19 mouse cellular contexts compared by ENCODE assay signal in genomic region chr15:4042423-4042822, GRCm38 (mm10). TPM values are rescaled to one million over a fixed set of nuclear protein-coding genes. Genes with fewer than 3 reads are reported as not detected.
A peak's percentile ranks its signal among the peaks of the same experiment; 100 is the strongest.
DNase-seq lines count a peak whose midpoint lies in the region; ATAC-seq lines count a peak whose summit lies in the region.
"Had no signal": no experiment of that assay in that cellular context is flagged by ENCODE, and none has a peak within 500 bp of the region (broad histone marks: within the 10 kb centered on the region; RNA-seq: fewer than 3 reads in every experiment).

No protein-coding gene starts in this region.

- H3K9me3 ChIP-seq in neural tube, embryonic 14.5 days (ENCODE audit: control insufficient read depth, low read length) = no peaks in the 10 kb centered on the region
- H3K9me3 ChIP-seq: embryonic facial prominence, embryonic 12.5 days; forebrain, embryonic 15.5 days; limb, embryonic 10.5 days; liver, embryonic 15.5 days; lung, embryonic 15.5 days; midbrain, embryonic 10.5 days; stomach, embryonic 15.5 days had no signal

- no peaks in the 10 kb centered on the region for H3K27me3 ChIP-seq in neural tube, embryonic 14.5 days (ENCODE audit: control insufficient read depth, insufficient read depth, low read length)
- no peaks in the 10 kb centered on the region for H3K27me3 ChIP-seq in splenic B cell, adult 2 months (ENCODE audit: control insufficient read depth, insufficient read depth, low read length, poor library complexity, severe bottlenecking)
- H3K27me3 ChIP-seq: embryonic facial prominence, embryonic 12.5 days; forebrain, embryonic 15.5 days; liver, embryonic 15.5 days; lung, embryonic 15.5 days; stomach, embryonic 15.5 days had no signal

- H3K9ac ChIP-seq in neural tube, embryonic 14.5 days (replicated peaks; ENCODE audit: low read depth, low read length) = no peak overlapping the region
- H3K9ac ChIP-seq: embryonic facial prominence, embryonic 12.5 days; forebrain, embryonic 15.5 days; liver, embryonic 15.5 days; lung, embryonic 15.5 days; stomach, embryonic 15.5 days had no signal

- peaks cover 3% of the 10 kb centered on the region; the same call in 1 of the 2 replicates for H3K36me3 ChIP-seq in neural tube, embryonic 14.5 days (ENCODE audit: control insufficient read depth, insufficient read depth, low read length)
- H3K36me3 ChIP-seq in splenic B cell, adult 2 months (ENCODE audit: control insufficient read depth, insufficient read depth, low read length, poor library complexity, severe bottlenecking) = 0 out of 2 replicates have a peak, but pooled peaks cover 2% of the 10 kb centered on the region

- no peak overlapping the region for H3K4me2 ChIP-seq in neural tube, embryonic 14.5 days (ENCODE audit: low read depth, low read length)
- H3K4me2 ChIP-seq: embryonic facial prominence, embryonic 12.5 days; forebrain, embryonic 15.5 days; lung, embryonic 15.5 days had no signal

- WGBS in neural tube, embryonic 14.5 days = 76% methylated on average over 3 of the region's 3 CpGs

- no peaks in the 10 kb centered on the region for H3K4me1 ChIP-seq in neural tube, embryonic 14.5 days (ENCODE audit: control insufficient read depth, insufficient read depth, low read length)
- H3K4me1 ChIP-seq: embryonic facial prominence, embryonic 12.5 days; forebrain, embryonic 15.5 days; limb, embryonic 10.5 days; lung, embryonic 15.5 days; midbrain, embryonic 10.5 days; stomach, embryonic 15.5 days had no signal

- no peak overlapping the region for H3K27ac ChIP-seq in neural tube, embryonic 14.5 days (ENCODE audit: low read depth, low read length)
- H3K27ac ChIP-seq: embryonic facial prominence, embryonic 12.5 days; forebrain, embryonic 15.5 days; limb, embryonic 10.5 days; liver, embryonic 15.5 days; lung, embryonic 15.5 days; midbrain, embryonic 10.5 days; stomach, embryonic 15.5 days had no signal

- no peak for DNase-seq in neural tube, embryonic 10.5 days (ENCODE audit: extremely low spot score, low spot score)
- DNase-seq in splenic B cell, adult 2 months (ENCODE audit: low read depth, low spot score) = peak; percentile 26
- DNase-seq in layer of hippocampus, adult 18-20 months (ENCODE audit: low spot score in 2 of 2) = no peak
- no peak for DNase-seq in heart, postnatal 25 days (ENCODE audit: low spot score)
- DNase-seq: cerebellum, adult 18-20 months; gastrocnemius, postnatal 36 days; kidney, adult 8-10 months; right cerebral cortex, postnatal 25 days had no signal

- ATAC-seq in neural tube, embryonic 14.5 days (ENCODE audit: low read depth) = peak; percentile 33; the same call in 1 of the 2 replicates
- peak; percentile 18 for ATAC-seq in CD4-positive, CD25-positive, alpha-beta regulatory T cell, adult 4 months
- ATAC-seq in granulocyte monocyte progenitor cell, adult 5-6 weeks (replicated peaks; ENCODE audit: poor library complexity, severe bottlenecking) = peak; percentile 77

- intact Hi-C loops in heart, postnatal 25 days (cut with DNase I) = no loop called here

- no peak overlapping the region for H3K4me3 ChIP-seq in neural tube, embryonic 14.5 days (ENCODE audit: low read depth, low read length)
- H3K4me3 ChIP-seq: embryonic facial prominence, embryonic 12.5 days; forebrain, embryonic 15.5 days; layer of hippocampus, adult 2 months; limb, embryonic 10.5 days; liver, embryonic 15.5 days; lung, embryonic 15.5 days; midbrain, embryonic 10.5 days; stomach, embryonic 15.5 days had no signal

RNA-seq across cellular contexts. Expression of gene Oxct1, which starts 16.2 kb away (rescaled TPM):
- 352 and 372 TPM in 2 replicates for polyA plus RNA-seq in neural tube, embryonic 14.5 days (2014; fragmentation: Nextera tagmentation; extraction: Ambion mirVana)
- 10 to 100 TPM; 46.6 to 74.0 TPM for polyA plus RNA-seq in CD4-positive, CD25-positive, alpha-beta regulatory T cell, adult 4 months (2017; shearing (Covaris generic))
- 65.6 and 66.0 TPM in 2 replicates for total RNA-seq in granulocyte monocyte progenitor cell, adult 5-6 weeks (2014; fragmentation: Nextera tagmentation)
- 262 and 276 TPM in 2 replicates for total RNA-seq in granulocyte monocyte progenitor cell, adult 5-6 weeks (2017)
- total RNA-seq in layer of hippocampus, adult 18-20 months (2021) = 100 to 1,000 TPM; 254 to 259 TPM
- 1,000 to 10,000 TPM; 1,289 to 1,329 TPM for total RNA-seq in heart, postnatal 25 days (2021)

RNA-seq across cellular contexts. Expression of gene AW549877, which starts 46.9 kb away (rescaled TPM):
- polyA plus RNA-seq in neural tube, embryonic 14.5 days (2014; fragmentation: Nextera tagmentation; extraction: Ambion mirVana) = 57.8 and 64.2 TPM in 2 replicates
- 10 to 100 TPM; 33.3 to 34.5 TPM for polyA plus RNA-seq in CD4-positive, CD25-positive, alpha-beta regulatory T cell, adult 4 months (2017; shearing (Covaris generic))
- 23.5 and 24.1 TPM in 2 replicates for total RNA-seq in granulocyte monocyte progenitor cell, adult 5-6 weeks (2014; fragmentation: Nextera tagmentation)
- 9.4 and 11.6 TPM in 2 replicates for total RNA-seq in granulocyte monocyte progenitor cell, adult 5-6 weeks (2017)
- total RNA-seq in layer of hippocampus, adult 18-20 months (2021) = 10 to 100 TPM; 40.4 to 42.5 TPM
- 10 to 100 TPM; 22.9 to 25.3 TPM for total RNA-seq in heart, postnatal 25 days (2021)

Comparison
In these comparisons a context has a peak if more than half of its experiments do, and no peak if none do; other contexts are left out.
1. ATAC-seq: peak in every context shown above with its lines; median percentile 77 in granulocyte monocyte progenitor cell, adult 5-6 weeks; 33 in neural tube, embryonic 14.5 days; 18 in CD4-positive, CD25-positive, alpha-beta regulatory T cell, adult 4 months.
2. RNA of gene Oxct1, which starts 16.2 kb away (total RNA-seq): 1,289 to 1,329 TPM in heart, postnatal 25 days; 65.6 to 276 TPM in granulocyte monocyte progenitor cell, adult 5-6 weeks and 254 to 259 TPM in layer of hippocampus, adult 18-20 months; every median in the first group is over 4 times any median in the second.